Mouse (Mus musculus): ENCODE data around the gene Slc26a11. TPM values are rescaled to one million over a fixed set of nuclear protein-coding genes. Genes with fewer than 3 reads are reported as not detected.

Gene Slc26a11
- total RNA-seq, 2 experiments from 2014 or later, result 6.3 to 6.6 TPM

DNA sequence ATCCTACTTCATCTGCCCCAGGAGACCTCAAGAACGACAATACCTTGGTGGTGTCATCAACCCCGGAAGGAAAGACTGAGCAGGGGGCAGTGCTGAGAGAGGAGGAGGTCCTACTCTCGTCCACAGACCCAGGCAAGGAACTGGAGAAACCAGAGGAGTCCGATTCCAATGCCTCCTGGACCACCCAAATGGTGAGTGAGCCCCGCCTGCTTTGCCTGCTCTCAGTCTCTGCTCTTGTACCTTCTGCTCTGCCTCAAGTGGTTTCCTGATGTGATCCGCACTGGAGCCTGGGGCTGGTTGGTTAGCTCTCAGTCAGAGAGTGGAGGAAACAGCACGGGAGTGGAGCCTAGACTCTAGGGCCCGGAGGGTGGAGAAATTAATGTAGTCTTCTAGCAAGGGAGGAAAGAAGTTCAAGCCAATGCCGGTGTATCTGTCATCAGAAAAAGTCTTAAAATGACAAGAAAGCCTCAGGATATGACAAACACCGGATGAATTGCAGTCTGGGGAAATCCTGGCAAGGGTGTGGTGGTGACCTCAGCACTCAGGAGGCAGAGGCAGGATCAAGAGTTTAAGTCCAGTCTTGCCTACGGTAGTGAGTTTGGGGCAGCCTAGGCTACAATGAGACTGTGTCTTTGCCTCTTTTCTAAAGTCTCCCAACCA, 47.3 kb downstream of the Slc26a11 start:
- DNase-seq, result no peak

DNA sequence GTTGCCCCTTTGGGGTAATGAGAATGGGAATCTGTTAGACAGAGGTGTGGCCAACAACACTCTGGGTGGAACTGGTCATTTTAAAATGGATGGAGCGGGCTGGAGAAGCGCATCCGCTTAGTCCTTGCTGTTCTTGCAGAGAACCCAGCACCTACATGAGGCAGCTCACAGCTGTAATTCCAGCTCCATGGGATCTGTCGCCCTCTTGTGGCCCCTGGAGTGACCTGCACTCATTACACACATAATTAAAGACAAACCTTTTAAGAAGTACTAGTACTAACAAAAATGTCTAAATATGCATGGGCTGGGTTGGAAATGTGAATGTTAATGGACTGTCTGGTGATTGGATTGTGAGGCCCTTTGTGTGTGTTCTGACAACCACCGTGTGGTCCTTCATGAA, 49.3 kb downstream of the Slc26a11 start:
- DNase-seq, result peak; percentile 46

DNA sequence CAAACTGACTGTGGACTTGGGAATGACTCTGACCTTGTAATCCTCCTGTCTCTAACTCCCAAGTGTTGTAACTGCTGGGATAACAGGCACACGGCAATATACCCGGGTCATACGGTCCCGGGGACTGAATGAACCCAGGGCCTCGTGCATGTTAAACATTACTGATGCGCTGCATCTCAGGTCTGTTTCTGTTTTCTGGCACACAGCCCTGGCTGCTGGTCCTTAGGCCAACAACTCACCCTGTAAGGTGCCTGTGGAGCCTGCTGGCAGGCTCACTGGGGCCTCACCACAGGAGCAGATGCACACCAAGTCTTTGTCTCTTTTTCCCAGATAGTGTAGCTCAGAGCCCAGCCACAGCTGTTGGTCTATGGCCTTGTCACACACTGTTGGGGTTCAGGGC, 52.0 kb downstream of the Slc26a11 start:
- DNase-seq, result no peak

DNA sequence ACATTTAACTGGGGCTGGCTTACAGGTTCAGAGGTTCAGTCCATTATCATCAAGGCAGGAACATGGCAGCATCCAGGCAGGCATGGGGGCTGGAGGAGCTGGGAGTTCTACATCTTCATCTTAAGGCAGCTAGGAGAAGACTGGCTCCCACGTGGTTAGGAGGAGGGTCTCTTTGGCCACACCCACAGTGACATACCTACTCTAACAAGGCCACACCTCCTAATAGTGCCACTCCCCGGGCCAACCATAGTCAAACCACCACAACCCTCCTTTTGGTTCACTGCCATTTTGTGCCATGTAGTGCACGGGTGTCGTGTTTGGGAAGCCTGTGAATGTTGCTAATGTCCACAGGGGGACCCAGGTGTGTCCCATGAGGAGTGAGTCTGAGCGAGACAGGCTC, 52.6 kb downstream of the Slc26a11 start:
- DNase-seq, result no peak

DNA sequence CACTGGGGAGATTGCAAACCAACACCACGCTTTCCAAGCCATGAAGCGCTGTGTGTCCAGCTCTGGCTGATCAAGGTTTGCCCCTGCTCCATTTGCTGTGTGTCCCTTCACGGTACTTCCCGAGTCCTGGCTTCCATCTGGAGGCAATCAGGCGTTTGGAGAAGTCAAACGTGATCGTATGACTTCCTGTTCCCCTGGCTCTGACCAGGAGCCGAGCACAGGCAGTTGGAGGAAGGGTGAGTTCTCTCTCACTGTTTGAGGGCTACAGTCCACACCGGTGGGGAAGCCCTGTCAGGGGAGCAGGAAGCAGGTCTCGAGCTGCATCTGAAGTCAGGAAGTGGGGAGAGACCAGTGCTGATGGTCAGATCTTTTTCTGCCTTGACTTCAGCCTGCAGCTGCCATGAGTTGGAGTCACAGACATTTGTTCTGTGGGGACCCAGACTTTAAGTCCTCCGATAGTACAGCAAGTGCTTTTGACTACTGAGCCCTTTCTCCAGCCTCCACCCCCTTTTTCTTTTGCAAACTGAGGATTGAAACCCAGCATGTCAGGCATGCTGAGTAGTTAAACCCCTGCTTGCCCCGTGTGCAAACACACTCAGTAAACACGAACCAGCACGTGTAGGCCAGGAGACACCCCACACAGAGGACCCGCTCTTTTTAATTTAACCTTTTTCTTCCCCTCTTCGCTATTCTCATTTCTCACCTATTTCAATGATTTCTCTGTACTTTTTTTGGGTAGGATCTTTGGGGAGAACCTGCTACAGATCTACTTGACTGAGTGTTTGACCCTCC, 64.2 kb downstream of the Slc26a11 start:
- DNase-seq, result no peak

DNA sequence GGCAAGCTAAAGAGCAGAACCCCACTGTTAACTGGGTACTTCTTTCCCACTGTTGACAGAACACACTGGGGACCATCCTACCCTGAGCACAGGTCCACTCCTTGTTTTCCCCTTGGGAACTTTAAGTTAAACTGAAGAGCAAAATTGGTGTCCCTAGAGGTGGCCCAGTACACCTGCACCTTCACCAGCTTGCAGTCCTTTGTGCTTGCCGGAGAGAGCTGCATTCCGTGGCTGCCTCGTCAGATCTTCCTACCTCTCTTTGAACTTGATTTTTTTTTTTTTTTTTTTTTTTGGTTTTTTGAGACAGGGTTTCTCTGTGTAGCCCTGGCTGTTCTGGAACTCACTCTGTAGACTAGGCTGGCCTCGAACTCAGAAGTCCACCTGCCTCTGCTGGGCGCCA, 65.1 kb downstream of the Slc26a11 start:
- DNase-seq, result no peak

DNA sequence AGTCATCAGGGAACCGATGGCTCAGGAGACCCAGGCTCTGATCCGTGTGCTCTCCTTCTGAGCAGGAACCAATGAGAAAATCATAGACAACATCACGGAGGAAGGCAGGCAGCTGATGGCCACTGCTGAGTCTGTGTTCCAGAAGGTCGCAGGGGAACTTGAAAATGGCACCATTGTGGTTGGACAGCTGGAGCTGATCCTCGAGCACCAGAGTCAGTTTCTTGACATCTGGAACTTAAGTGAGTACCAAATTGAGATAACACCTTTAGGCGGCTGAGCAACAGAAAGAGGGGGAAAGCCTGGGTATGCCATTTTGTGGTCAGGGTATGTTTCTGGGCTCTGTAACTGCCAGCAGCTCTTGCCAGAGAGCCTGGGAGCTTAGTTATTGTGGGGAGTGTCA, 72.1 kb downstream of the Slc26a11 start:
- DNase-seq, result no peak

DNA sequence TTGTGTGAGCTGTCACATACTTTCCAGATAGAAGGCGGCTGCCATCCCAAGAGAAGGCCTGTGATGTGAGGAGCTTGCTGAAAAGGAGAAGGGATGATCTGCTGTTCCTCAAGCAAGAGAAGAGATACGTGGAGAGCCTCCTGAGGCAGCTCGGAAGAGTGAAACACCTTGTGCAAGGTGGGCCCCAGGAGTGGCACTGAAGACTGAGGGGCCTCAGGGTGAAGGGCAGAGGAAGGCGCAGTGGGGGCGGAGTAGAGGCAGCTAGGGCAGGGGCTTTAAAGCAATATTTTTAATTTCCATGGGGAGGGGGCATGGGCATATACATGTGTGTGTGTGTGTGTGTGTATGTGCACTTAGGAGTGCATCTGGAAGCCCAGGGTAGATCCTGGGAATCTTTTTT, 72.6 kb downstream of the Slc26a11 start:
- DNase-seq, result no peak

DNA sequence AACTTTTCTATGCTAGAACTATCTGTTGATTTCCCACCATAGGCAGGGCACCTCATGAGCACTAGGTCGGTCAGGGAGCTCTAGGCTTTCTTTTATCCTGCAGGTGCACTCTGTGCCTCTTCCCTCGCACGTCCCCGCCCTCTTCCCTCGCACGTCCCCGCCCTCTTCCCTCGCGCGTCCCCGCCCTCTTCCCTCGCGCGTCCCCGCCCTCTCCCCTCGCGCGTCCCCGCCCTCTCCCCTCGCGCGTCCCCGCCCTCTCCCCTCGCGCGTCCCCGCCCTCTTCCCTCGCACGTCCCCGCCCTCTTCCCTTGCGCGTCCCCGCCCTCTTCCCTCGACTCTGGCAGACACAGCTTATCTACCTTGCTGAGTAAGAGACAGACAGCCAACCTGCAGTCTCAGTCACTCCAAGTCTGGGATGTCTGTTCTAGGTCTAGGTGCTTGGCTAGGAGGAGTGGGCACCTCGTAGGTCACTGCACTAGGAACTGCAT, 73.3 kb downstream of the Slc26a11 start:
- peak; percentile 69 for DNase-seq

Small RNAs within 50 kb of the gene (microRNA-seq; reads per million reads assigned to microRNA genes)
- gene Mir1932, result 2.3 reads per million

Other genes with a start within 250 kb of the Slc26a11 start
- gene Tbc1d16, start 127.1 kb upstream of the Slc26a11 start, total RNA-seq (2021), result 10 to 100 TPM; 19.1 to 21.8 TPM
- 1 to 10 TPM in 1 of 2 experiments, under 1 TPM in 1; 0.85 to 1.4 TPM for gene Ccdc40, start 127.0 kb upstream of the Slc26a11 start, total RNA-seq (2021)
- gene Gaa, start 87.7 kb upstream of the Slc26a11 start, total RNA-seq (2021), result 10 to 100 TPM; 78.0 to 81.5 TPM
- gene Eif4a3, start 55.5 kb upstream of the Slc26a11 start, total RNA-seq (2021), result 100 to 1,000 TPM; 147 to 153 TPM
- under 1 TPM; 0.30 to 0.33 TPM for gene Card14, start 47.8 kb upstream of the Slc26a11 start, total RNA-seq (2021)
- 10 to 100 TPM; 11.6 to 15.9 TPM for gene Sgsh, start within 50 bp of the Slc26a11 start, total RNA-seq (2021)
- 10 to 100 TPM; 19.7 to 29.9 TPM for gene Rnf213, start 37.5 kb downstream of the Slc26a11 start, total RNA-seq (2021)
- gene Endov, start 135.8 kb downstream of the Slc26a11 start, total RNA-seq (2021), result 10 to 100 TPM; 20.0 to 25.0 TPM
- 1 to 10 TPM; 2.5 to 3.4 TPM for gene Nptx1, start 192.2 kb downstream of the Slc26a11 start, total RNA-seq (2021)
- gene Rptor, start 247.3 kb downstream of the Slc26a11 start, total RNA-seq (2021), result 10 to 100 TPM; 36.9 to 50.6 TPM